Mouse (Mus musculus): Measurements from ENCODE around the gene Fgf12.
A peak's percentile ranks its signal among the peaks of the same experiment; 100 is the strongest.

Fgf12 gene

GRCm38 (mm10) chr16:28610940-28611339 lies 141.9 kb downstream of the Fgf12 start:
- DNase-seq: no peak

GRCm38 (mm10) chr16:28603155-28603554 lies 149.7 kb downstream of the Fgf12 start:
- no peak for DNase-seq

- DNase-seq: peak; percentile 85
Observed at GRCm38 (mm10) chr16:28601723-28602122, 151.1 kb downstream of the Fgf12 start.

GRCm38 (mm10) chr16:28596112-28596511 lies 156.8 kb downstream of the Fgf12 start:
- peak; percentile 63 for DNase-seq

- DNase-seq: peak; percentile 65
Observed at GRCm38 (mm10) chr16:28593075-28593915, 159.6 kb downstream of the Fgf12 start.

GRCm38 (mm10) chr16:28592466-28592865 lies 160.4 kb downstream of the Fgf12 start:
- no peak for DNase-seq

GRCm38 (mm10) chr16:28591583-28591982 lies 161.3 kb downstream of the Fgf12 start:
- DNase-seq: no peak

GRCm38 (mm10) chr16:28572212-28572611 lies 180.7 kb downstream of the Fgf12 start:
- no peak for DNase-seq

GRCm38 (mm10) chr16:28564716-28565217 lies 188.1 kb downstream of the Fgf12 start:
- peak; percentile 14 for DNase-seq

- no peak for DNase-seq
Observed at GRCm38 (mm10) chr16:28564075-28564715, 188.7 kb downstream of the Fgf12 start.

GRCm38 (mm10) chr16:28562847-28563246 lies 190.0 kb downstream of the Fgf12 start:
- no peak for DNase-seq

GRCm38 (mm10) chr16:28555219-28555618 lies 197.6 kb downstream of the Fgf12 start:
- DNase-seq: no peak

- DNase-seq: no peak
Observed at GRCm38 (mm10) chr16:28539423-28539822, 213.4 kb downstream of the Fgf12 start.

- peak; percentile 79 for DNase-seq
Observed at GRCm38 (mm10) chr16:28517596-28518524, 235.0 kb downstream of the Fgf12 start.

- no peak for DNase-seq
Observed at GRCm38 (mm10) chr16:28512446-28512845, 240.4 kb downstream of the Fgf12 start.

- no peak for DNase-seq
Observed at GRCm38 (mm10) chr16:28511413-28511812, 241.5 kb downstream of the Fgf12 start.

GRCm38 (mm10) chr16:28497971-28498607 lies 254.8 kb downstream of the Fgf12 start:
- no peak for DNase-seq

GRCm38 (mm10) chr16:28491711-28492110 lies 261.2 kb downstream of the Fgf12 start:
- no peak for DNase-seq

GRCm38 (mm10) chr16:28490515-28490914 lies 262.4 kb downstream of the Fgf12 start:
- DNase-seq: peak; percentile 73

GRCm38 (mm10) chr16:28484920-28485319 lies 267.9 kb downstream of the Fgf12 start:
- DNase-seq: no peak

- DNase-seq: peak; percentile 81
Observed at GRCm38 (mm10) chr16:28479022-28479421, 273.8 kb downstream of the Fgf12 start.

- no peak for DNase-seq
Observed at GRCm38 (mm10) chr16:28476651-28477050, 276.2 kb downstream of the Fgf12 start.

All from cerebellum, adult 11-12 months (tissue).